Mouse (Mus musculus) left cerebral cortex, adult 2 months (tissue): ENCODE results near the gene Fubp3. TPM values are rescaled to one million over a fixed set of nuclear protein-coding genes. Genes with fewer than 3 reads are reported as not detected.

ENCODE experiments used
- DNase-seq, 2 experiments: peaks; one replicate each; pipeline ENCODE4 v3.0.0; 2021 to 2022; ENCODE audit warnings: low spot score in 2 of 2, mixed read lengths in 1 of 2; ENCODE audit errors: extremely low spot score in 1 of 2
- H3K27ac ChIP-seq: fragments of 200-600 bp; 2 replicates; pipeline ENCODE4 v1.8.1; 2022
- H3K4me3 ChIP-seq: fragments of 200-600 bp; 2 replicates; pipeline ENCODE4 v1.8.1; 2022
- CTCF ChIP-seq: fragments of 200-600 bp; IDR thresholded peaks from 2 replicates; pipeline ENCODE4 v1.8.1; 2022; ENCODE audit warnings: antibody characterized with exemption, mild to moderate bottlenecking, moderate library complexity
- intact Hi-C: fragments of 180-260 bp; cut with DNase I; formaldehyde crosslinking; loops from one replicate; pipeline ENCODE4 v1.15.1; 2025
- total RNA-seq, 2 experiments: library from RNA; stranded (reverse); gene quantifications; 2 replicates each; pipeline ENCODE4 v1.2.3; 2021

Gene Fubp3
- total RNA-seq, 2 experiments from 2014 or later = 39.2 to 42.2 TPM

- DNase-seq = no peak
- H3K4me3 ChIP-seq = no peak overlapping the region
- H3K27ac ChIP-seq = no peak overlapping the region
- intact Hi-C loops = no loop called here
- TF ChIP-seq CTCF = no peak
Measured at GRCm38 (mm10) chr2:31635281-31636137, 63.1 kb downstream of the Fubp3 start.

GRCm38 (mm10) chr2:31636138-31636741 lies 63.8 kb downstream of the Fubp3 start:
- intact Hi-C loops = no loop called here
- Histone ChIP-seq H3K4me3 (no peak overlapping the region), H3K27ac (no peak overlapping the region)
- TF ChIP-seq CTCF = no peak
- no peak for DNase-seq

- no peak for TF ChIP-seq CTCF
- intact Hi-C loops = no loop called here
- Histone ChIP-seq H3K27ac (no peak overlapping the region), H3K4me3 (no peak overlapping the region)
- DNase-seq = no peak
Measured at GRCm38 (mm10) chr2:31636742-31637141, 64.3 kb downstream of the Fubp3 start.

GRCm38 (mm10) chr2:31637311-31637710 lies 64.9 kb downstream of the Fubp3 start:
- Histone ChIP-seq H3K27ac (no peak overlapping the region), H3K4me3 (no peak overlapping the region)
- TF ChIP-seq CTCF = no peak
- no peak for DNase-seq
- intact Hi-C loops = no loop called here

GRCm38 (mm10) chr2:31637807-31638206 lies 65.4 kb downstream of the Fubp3 start:
- no peak overlapping the region for H3K4me3 ChIP-seq
- TF ChIP-seq CTCF = no peak
- no peak for DNase-seq

GRCm38 (mm10) chr2:31638581-31639465 lies 66.4 kb downstream of the Fubp3 start:
- intact Hi-C loops = no loop called here
- no peak for TF ChIP-seq CTCF
- Histone ChIP-seq H3K27ac (no peak overlapping the region), H3K4me3 (no peak overlapping the region)
- DNase-seq = no peak

More at GRCm38 (mm10) chr2:31637807-31638206, 65.4 kb downstream of the Fubp3 start:
- intact Hi-C loops = no loop called here
- no peak overlapping the region for H3K27ac ChIP-seq

GRCm38 (mm10) chr2:31639466-31639760 lies 67.0 kb downstream of the Fubp3 start:
- no peak for DNase-seq
- TF ChIP-seq CTCF = no peak
- Histone ChIP-seq H3K27ac (no peak overlapping the region), H3K4me3 (no peak overlapping the region)
- intact Hi-C loops = no loop called here

GRCm38 (mm10) chr2:31639901-31640608 lies 67.6 kb downstream of the Fubp3 start, which contains the start of gene Prdm12:
Gene Prdm12 (plus strand): TSS chr2:31640037.
- intact Hi-C loops = no loop called here
- no peak for DNase-seq
- TF ChIP-seq CTCF = no peak
- Histone ChIP-seq H3K4me3 (no peak within 1 kb of the TSS), H3K27ac (no peak within 1 kb of the TSS)

- intact Hi-C loops = no loop called here
- Histone ChIP-seq H3K4me3 (no peak overlapping the region), H3K27ac (no peak overlapping the region)
- no peak for DNase-seq
- no peak for TF ChIP-seq CTCF
Measured at GRCm38 (mm10) chr2:31640609-31641507, 68.4 kb downstream of the Fubp3 start.

- no peak for DNase-seq
- TF ChIP-seq CTCF = no peak
- no peak overlapping the region for H3K4me3 ChIP-seq
- intact Hi-C loops = no loop called here
- no peak overlapping the region for H3K27ac ChIP-seq
Measured at GRCm38 (mm10) chr2:31641508-31641830, 69.0 kb downstream of the Fubp3 start.

GRCm38 (mm10) chr2:31641929-31642328 lies 69.5 kb downstream of the Fubp3 start:
- DNase-seq = no peak
- Histone ChIP-seq H3K27ac (no peak overlapping the region), H3K4me3 (no peak overlapping the region)
- intact Hi-C loops = no loop called here
- no peak for TF ChIP-seq CTCF
